Mouse (Mus musculus) neural tube, embryonic 12.5 days (tissue): ENCODE measurements at regions not wholly inside any gene's neighbourhood (a gene's known extent, or its start where the extent isn't known, plus 50 kb on each side); places are given as distances from the start of the nearest gene placed in this dataset.

Source experiments
- ATAC-seq: fragments of 200-750 bp; cut with Nextera tagmentation; 2 replicates; pipeline ENCODE4 v1.8.0; 2017; ENCODE audit warnings: low read depth, mild to moderate bottlenecking, moderate TSS enrichment, moderate library complexity; ENCODE audit not compliant: low FRiP score
- H3K27ac ChIP-seq: fragments of 300-500 bp; sonication (generic); 2 replicates; pipeline ENCODE4 v1.5.1; 2016
- H3K27me3 ChIP-seq: fragments of 300-500 bp; sonication (generic); replicated peaks from 2 replicates; pipeline ENCODE4 v1.6.1; 2016; ENCODE audit warnings: mild to moderate bottlenecking
- H3K36me3 ChIP-seq: fragments of 300-500 bp; sonication (generic); 2 replicates; pipeline ENCODE4 v1.6.1; 2016; ENCODE audit warnings: mild to moderate bottlenecking
- H3K4me1 ChIP-seq: fragments of 300-500 bp; sonication (generic); 2 replicates; pipeline ENCODE4 v1.6.1; 2016
- H3K4me2 ChIP-seq: fragments of 300-500 bp; sonication (generic); replicated peaks from 2 replicates; pipeline ENCODE4 v1.6.1; 2016; ENCODE audit warnings: mild to moderate bottlenecking
- H3K4me3 ChIP-seq: fragments of 300-500 bp; sonication (generic); 2 replicates; pipeline ENCODE4 v1.5.1; 2016
- H3K9ac ChIP-seq: fragments of 300-500 bp; sonication (generic); 2 replicates; pipeline ENCODE4 v1.6.1; 2016; ENCODE audit warnings: mild to moderate bottlenecking
- H3K9me3 ChIP-seq: fragments of 300-500 bp; sonication (generic); 2 replicates; pipeline ENCODE4 v1.6.1; 2016; ENCODE audit warnings: mild to moderate bottlenecking
- WGBS: fragments of 180-500 bp; shearing (Covaris S2); methylation state at CpG from one replicate; pipeline ENCODE4 v1.1.7; 2016; 5-methylcytosine and 5-hydroxymethylcytosine counted together

GRCm38 (mm10) chr13:90823877-90824276 is 81.3 kb downstream of the Atp6ap1l start:
- Histone ChIP-seq H3K36me3 (no peaks in the 10 kb centered on the region), H3K4me2 (no peak overlapping the region), H3K27ac (no peak overlapping the region), H3K9me3 (no peaks in the 10 kb centered on the region), H3K9ac (no peak overlapping the region), H3K4me3 (no peak overlapping the region), H3K4me1 (no peaks in the 10 kb centered on the region; the same call in 1 of the 2 replicates), H3K27me3 (no peaks in the 10 kb centered on the region)
- 69% methylated on average over 5 of the region's 5 CpGs for WGBS
- ATAC-seq, result no peak

- H3K9me3 ChIP-seq, result no peaks in the 10 kb centered on the region
- no peaks in the 10 kb centered on the region for H3K36me3 ChIP-seq
- H3K4me2 ChIP-seq, result no peak overlapping the region
- WGBS, result 81% methylated on average over 4 of the region's 4 CpGs
- H3K4me3 ChIP-seq, result no peak overlapping the region
- H3K27ac ChIP-seq, result no peak overlapping the region
- no peaks in the 10 kb centered on the region for H3K27me3 ChIP-seq
- H3K4me1 ChIP-seq, result no peaks in the 10 kb centered on the region; the same call in 1 of the 2 replicates
- H3K9ac ChIP-seq, result no peak overlapping the region
- no peak for ATAC-seq
These were observed 83.3 kb downstream of the Atp6ap1l start for GRCm38 (mm10) chr13:90821898-90822297.

GRCm38 (mm10) chr13:90820453-90820852 is 84.7 kb downstream of the Atp6ap1l start:
- no peak for ATAC-seq
- no peak overlapping the region for H3K27ac ChIP-seq
- no peak overlapping the region for H3K4me2 ChIP-seq
- no peaks in the 10 kb centered on the region for H3K27me3 ChIP-seq
- no peak overlapping the region for H3K9ac ChIP-seq
- no peak overlapping the region for H3K4me3 ChIP-seq
- H3K4me1 ChIP-seq, result no peaks in the 10 kb centered on the region; the same call in 1 of the 2 replicates
- H3K9me3 ChIP-seq, result no peaks in the 10 kb centered on the region
- 49% methylated on average over 3 of the region's 3 CpGs for WGBS
- H3K36me3 ChIP-seq, result no peaks in the 10 kb centered on the region

GRCm38 (mm10) chr13:90819934-90820333 is 85.2 kb downstream of the Atp6ap1l start:
- no peak for ATAC-seq
- Histone ChIP-seq H3K36me3 (no peaks in the 10 kb centered on the region), H3K4me1 (no peaks in the 10 kb centered on the region; the same call in 1 of the 2 replicates), H3K27me3 (no peaks in the 10 kb centered on the region), H3K27ac (no peak overlapping the region), H3K4me3 (no peak overlapping the region), H3K4me2 (no peak overlapping the region), H3K9me3 (no peaks in the 10 kb centered on the region), H3K9ac (no peak overlapping the region)
- WGBS, result 74% methylated on average over 7 of the region's 7 CpGs

- Histone ChIP-seq H3K36me3 (no peaks in the 10 kb centered on the region), H3K9ac (no peak overlapping the region), H3K4me2 (no peak overlapping the region), H3K9me3 (no peaks in the 10 kb centered on the region), H3K27me3 (no peaks in the 10 kb centered on the region), H3K27ac (no peak overlapping the region), H3K4me1 (no peaks in the 10 kb centered on the region), H3K4me3 (no peak overlapping the region)
- no peak for ATAC-seq
- WGBS, result 72% methylated on average over 4 of the region's 4 CpGs
These were observed 90.8 kb downstream of the Atp6ap1l start for GRCm38 (mm10) chr13:90814174-90814865.

GRCm38 (mm10) chr13:90810011-90810410 is 95.1 kb downstream of the Atp6ap1l start:
- 81% methylated on average over 6 of the region's 6 CpGs for WGBS
- ATAC-seq, result no peak
- no peaks in the 10 kb centered on the region for H3K27me3 ChIP-seq
- no peak overlapping the region for H3K27ac ChIP-seq
- H3K36me3 ChIP-seq, result no peaks in the 10 kb centered on the region
- H3K9ac ChIP-seq, result no peak overlapping the region
- no peaks in the 10 kb centered on the region for H3K4me1 ChIP-seq
- no peaks in the 10 kb centered on the region for H3K9me3 ChIP-seq
- no peak overlapping the region for H3K4me2 ChIP-seq
- no peak overlapping the region for H3K4me3 ChIP-seq

GRCm38 (mm10) chr13:90799641-90800040 is 105.5 kb downstream of the Atp6ap1l start:
- H3K36me3 ChIP-seq, result no peaks in the 10 kb centered on the region
- H3K4me3 ChIP-seq, result no peak overlapping the region
- no peaks in the 10 kb centered on the region for H3K4me1 ChIP-seq
- no peak overlapping the region for H3K9ac ChIP-seq
- no peaks in the 10 kb centered on the region for H3K27me3 ChIP-seq
- no peaks in the 10 kb centered on the region for H3K9me3 ChIP-seq
- 81% methylated on average over 2 of the region's 2 CpGs for WGBS
- H3K27ac ChIP-seq, result no peak overlapping the region
- H3K4me2 ChIP-seq, result no peak overlapping the region
- ATAC-seq, result no peak

GRCm38 (mm10) chr13:90798791-90799542 is 106.2 kb downstream of the Atp6ap1l start:
- Histone ChIP-seq H3K4me2 (no peak overlapping the region), H3K4me1 (no peaks in the 10 kb centered on the region), H3K36me3 (no peaks in the 10 kb centered on the region), H3K9me3 (no peaks in the 10 kb centered on the region), H3K4me3 (no peak overlapping the region), H3K9ac (no peak overlapping the region), H3K27me3 (no peaks in the 10 kb centered on the region), H3K27ac (no peak overlapping the region)
- 51% methylated on average over 6 of the region's 6 CpGs for WGBS
- ATAC-seq, result no peak

GRCm38 (mm10) chr13:90798381-90798780 is 106.8 kb downstream of the Atp6ap1l start:
- Histone ChIP-seq H3K4me1 (no peaks in the 10 kb centered on the region), H3K4me2 (no peak overlapping the region), H3K36me3 (no peaks in the 10 kb centered on the region), H3K9ac (no peak overlapping the region), H3K27ac (no peak overlapping the region), H3K4me3 (no peak overlapping the region), H3K27me3 (no peaks in the 10 kb centered on the region), H3K9me3 (no peaks in the 10 kb centered on the region)
- no peak for ATAC-seq
- whole genome bisulfite sequencing, result 73% methylated on average over 2 of the region's 2 CpGs

- no peaks in the 10 kb centered on the region for H3K27me3 ChIP-seq
- no peak for ATAC-seq
- H3K9ac ChIP-seq, result no peak overlapping the region
- H3K4me2 ChIP-seq, result no peak overlapping the region
- no peak overlapping the region for H3K27ac ChIP-seq
- no peaks in the 10 kb centered on the region for H3K9me3 ChIP-seq
- no peaks in the 10 kb centered on the region for H3K36me3 ChIP-seq
- 90% methylated on average over 3 of the region's 3 CpGs for whole genome bisulfite sequencing
- no peaks in the 10 kb centered on the region for H3K4me1 ChIP-seq
- no peak overlapping the region for H3K4me3 ChIP-seq
These were observed 107.9 kb downstream of the Atp6ap1l start for GRCm38 (mm10) chr13:90797209-90797608.

GRCm38 (mm10) chr13:90796809-90797208 is 108.3 kb downstream of the Atp6ap1l start:
- Histone ChIP-seq H3K4me1 (no peaks in the 10 kb centered on the region), H3K9ac (no peak overlapping the region), H3K27ac (no peak overlapping the region), H3K27me3 (no peaks in the 10 kb centered on the region), H3K9me3 (no peaks in the 10 kb centered on the region), H3K4me3 (no peak overlapping the region), H3K4me2 (no peak overlapping the region), H3K36me3 (no peaks in the 10 kb centered on the region)
- ATAC-seq, result no peak
- WGBS, result 91% methylated on average over 4 of the region's 4 CpGs

- Histone ChIP-seq H3K9ac (no peak overlapping the region), H3K4me1 (no peaks in the 10 kb centered on the region), H3K4me2 (no peak overlapping the region), H3K9me3 (no peaks in the 10 kb centered on the region), H3K27ac (no peak overlapping the region), H3K27me3 (no peaks in the 10 kb centered on the region), H3K36me3 (no peaks in the 10 kb centered on the region), H3K4me3 (no peak overlapping the region)
- no peak for ATAC-seq
- WGBS, result 73% methylated on average over 1 of the region's 1 CpGs
These were observed 122.7 kb downstream of the Atp6ap1l start for GRCm38 (mm10) chr13:90782435-90782834.

- no peak overlapping the region for H3K4me3 ChIP-seq
- no peaks in the 10 kb centered on the region for H3K27me3 ChIP-seq
- no peaks in the 10 kb centered on the region for H3K4me1 ChIP-seq
- no peak overlapping the region for H3K9ac ChIP-seq
- no peaks in the 10 kb centered on the region for H3K36me3 ChIP-seq
- H3K9me3 ChIP-seq, result no peaks in the 10 kb centered on the region
- 86% methylated on average over 2 of the region's 2 CpGs for WGBS
- H3K4me2 ChIP-seq, result no peak overlapping the region
- no peak overlapping the region for H3K27ac ChIP-seq
- no peak for ATAC-seq
These were observed 123.2 kb downstream of the Atp6ap1l start for GRCm38 (mm10) chr13:90781974-90782373.
